Mouse (Mus musculus) embryo, embryonic 11.5 days (tissue): ENCODE results near the gene Zfp462.

Experiments
- DNase-seq: peaks from one replicate; pipeline ENCODE4 v3.0.0-alpha.2; 2012; ENCODE audit warnings: low read depth, low spot score

Gene Zfp462

GRCm38 (mm10) chr4:55042573-55042972, 97.7 kb downstream of the Zfp462 start:
- no peak for DNase-seq

GRCm38 (mm10) chr4:55047266-55047665, 102.4 kb downstream of the Zfp462 start:
- DNase-seq = no peak

- DNase-seq = no peak
These were observed 105.2 kb downstream of the Zfp462 start for GRCm38 (mm10) chr4:55049938-55050610.

GRCm38 (mm10) chr4:55051345-55051744, 106.5 kb downstream of the Zfp462 start:
- DNase-seq = no peak

- no peak for DNase-seq
These were observed 107.8 kb downstream of the Zfp462 start for GRCm38 (mm10) chr4:55052686-55053085.

GRCm38 (mm10) chr4:55057666-55058455, 113.0 kb downstream of the Zfp462 start:
- DNase-seq = no peak

- no peak for DNase-seq
These were observed 114.1 kb downstream of the Zfp462 start for GRCm38 (mm10) chr4:55058901-55059300.

GRCm38 (mm10) chr4:55066341-55067170, 121.7 kb downstream of the Zfp462 start:
- DNase-seq = no peak

GRCm38 (mm10) chr4:55071535-55071934, 126.7 kb downstream of the Zfp462 start:
- no peak for DNase-seq

- DNase-seq = no peak
These were observed 132.5 kb downstream of the Zfp462 start for GRCm38 (mm10) chr4:55077133-55077889.

GRCm38 (mm10) chr4:55077902-55078716, 133.3 kb downstream of the Zfp462 start:
- DNase-seq = no peak

GRCm38 (mm10) chr4:55079056-55079455, 134.2 kb downstream of the Zfp462 start:
- no peak for DNase-seq

GRCm38 (mm10) chr4:55084080-55084688, 139.3 kb downstream of the Zfp462 start:
- DNase-seq = no peak

GRCm38 (mm10) chr4:55088153-55088552, 143.3 kb downstream of the Zfp462 start:
- no peak for DNase-seq

- no peak for DNase-seq
These were observed 144.1 kb downstream of the Zfp462 start for GRCm38 (mm10) chr4:55088922-55089321.

GRCm38 (mm10) chr4:55097157-55097556, 152.3 kb downstream of the Zfp462 start:
- DNase-seq = no peak

- DNase-seq = no peak
These were observed 153.5 kb downstream of the Zfp462 start for GRCm38 (mm10) chr4:55098366-55098765.

- DNase-seq = no peak
These were observed 156.0 kb downstream of the Zfp462 start for GRCm38 (mm10) chr4:55100851-55101250.

- DNase-seq = no peak
These were observed 156.8 kb downstream of the Zfp462 start for GRCm38 (mm10) chr4:55101601-55102000.

- DNase-seq = no peak
These were observed 157.5 kb downstream of the Zfp462 start for GRCm38 (mm10) chr4:55102382-55102781.
